Mouse (Mus musculus) ES-Bruce4 (cell line): ENCODE results near the gene Pgls.

ENCODE experiments used
- EP300 ChIP-seq: IDR thresholded peaks from 2 replicates; pipeline ENCODE4 v1.6.1; 2011; ENCODE audit warnings: low read depth, low read length; ENCODE audit not compliant: insufficient read depth
- POLR2A ChIP-seq: IDR thresholded peaks from one replicate; pipeline ENCODE4 v1.8.1; 2011; ENCODE audit warnings: low read length; ENCODE audit not compliant: insufficient read depth

DNA sequence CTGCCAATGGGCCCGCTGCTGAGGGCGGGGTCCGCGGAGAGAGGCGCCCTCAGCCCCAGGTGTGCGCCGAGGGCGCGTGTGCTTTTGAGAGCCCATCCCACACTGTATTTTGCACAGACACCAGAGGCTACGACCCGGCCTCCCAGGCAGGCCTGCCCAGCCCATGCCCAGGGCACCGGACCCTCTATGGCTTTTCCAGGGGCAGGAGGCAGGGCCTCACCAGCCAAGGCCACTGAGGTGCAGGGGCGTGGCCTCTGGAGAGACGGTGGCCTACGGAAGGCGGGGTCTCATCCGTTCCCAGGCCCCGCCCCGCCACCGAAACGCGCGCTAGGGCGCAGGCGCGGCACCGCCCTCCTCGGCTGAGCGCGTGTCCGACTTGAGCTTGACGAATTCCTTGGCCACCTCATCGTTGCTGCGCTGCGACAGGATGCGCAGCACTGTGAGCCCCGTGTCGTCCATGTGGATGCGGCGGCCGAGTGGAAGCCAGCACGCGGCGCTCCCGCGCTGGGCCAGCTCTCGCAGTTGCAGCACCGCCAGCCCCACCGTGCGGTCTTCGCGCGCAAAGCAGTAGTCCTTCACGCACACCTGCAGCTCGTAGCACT, 37.2 kb downstream of the Pgls start:
- TF ChIP-seq POLR2A (peak; percentile 88), EP300 (peak; percentile 3; the same call in 1 of the 2 replicates)
